Mouse (Mus musculus) hematopoietic stem cell, adult 5-6 weeks (primary cell): ENCODE data around the gene Gm3435. TPM values are rescaled to one million over a fixed set of nuclear protein-coding genes. Genes with fewer than 3 reads are reported as not detected.
A peak's percentile ranks its signal among the peaks of the same experiment; 100 is the strongest.
"Not testable (repeated sequence)": the region's sequence is repeated elsewhere in the genome, so short reads cannot be mapped to it uniquely, and the experiment has no call there.

ENCODE experiments used
- ATAC-seq, 2 experiments: fragments of 125-278 bp in 1 of 2; replicated peaks in 1 of 2; 2 replicates each; pipeline ENCODE4 v1.8.0; 2016 to 2017; ENCODE audit warnings: inconsistent platforms in 2 of 2, mild to moderate bottlenecking in 2 of 2, moderate number of reproducible peaks in 2 of 2, low read depth in 1 of 2, moderate TSS enrichment in 1 of 2; ENCODE audit not compliant: low FRiP score in 2 of 2, poor library complexity in 2 of 2, severe bottlenecking in 2 of 2, insufficient read depth in 1 of 2, low TSS enrichment in 1 of 2
- total RNA-seq: library from RNA; stranded (forward); fragments of 172-1452, 232-1000 nt; gene quantifications from 2 replicates; pipeline ENCODE4 v1.2.3, GENCODE M21; 2017

Gene Gm3435
- total RNA-seq, 1 experiment from 2014 or later = 3.0 TPM

DNA sequence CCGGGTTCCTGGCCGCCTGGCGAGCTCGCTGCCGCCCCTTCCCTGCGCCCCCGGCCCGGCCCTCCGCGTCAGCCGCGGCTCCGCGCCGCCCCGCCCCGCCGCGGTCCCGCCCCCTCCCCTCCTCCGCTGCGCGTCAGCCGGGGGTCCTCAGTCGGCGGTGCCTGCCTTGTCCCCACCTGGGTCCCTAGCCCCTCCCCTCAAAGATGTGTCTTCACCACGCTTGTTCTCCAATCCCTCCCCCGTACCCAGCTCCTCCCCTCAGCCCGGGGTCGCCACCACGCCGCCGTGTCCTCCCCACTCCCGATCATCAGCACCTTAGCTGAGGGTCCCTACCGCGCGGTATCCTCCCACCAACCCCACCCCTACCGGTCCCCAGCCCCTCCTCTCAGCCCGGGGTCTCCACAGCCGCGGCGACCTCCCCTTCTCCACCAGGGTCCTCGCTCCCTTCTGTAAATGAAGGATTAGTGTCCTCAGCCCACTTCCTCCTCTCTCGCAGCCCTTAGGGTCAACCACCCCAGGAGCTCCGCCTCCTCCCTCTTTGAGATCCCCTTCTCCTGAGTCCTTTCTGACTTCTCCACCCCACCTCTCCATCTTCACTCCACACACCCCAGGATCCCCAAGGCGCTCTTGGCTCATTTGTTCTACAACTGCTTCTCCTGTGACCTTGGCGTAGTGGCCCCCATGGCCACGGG lies 14.7 kb downstream of the Gm3435 start:
- peak; percentile 65 to 67 for ATAC-seq

DNA sequence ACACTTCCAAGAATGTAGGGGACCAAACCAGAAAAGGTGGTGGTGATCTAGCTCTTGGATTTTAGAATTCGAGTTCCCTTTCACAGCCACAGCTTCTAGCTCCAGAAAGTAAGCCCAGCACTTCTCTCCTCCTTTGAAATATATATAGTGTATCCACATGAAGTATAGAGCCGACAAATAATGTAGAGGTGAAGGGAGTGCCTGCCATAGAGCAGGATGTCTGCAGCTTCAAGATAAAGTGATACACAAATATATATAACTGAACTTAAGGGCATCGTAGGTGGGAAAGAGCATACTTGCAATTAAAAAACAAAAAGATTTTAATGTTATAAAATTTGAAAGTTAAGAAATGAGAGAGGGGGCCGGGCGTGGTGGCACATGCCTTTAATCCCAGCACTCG lies 15.5 kb downstream of the Gm3435 start:
- ATAC-seq = not testable (repeated sequence)

DNA sequence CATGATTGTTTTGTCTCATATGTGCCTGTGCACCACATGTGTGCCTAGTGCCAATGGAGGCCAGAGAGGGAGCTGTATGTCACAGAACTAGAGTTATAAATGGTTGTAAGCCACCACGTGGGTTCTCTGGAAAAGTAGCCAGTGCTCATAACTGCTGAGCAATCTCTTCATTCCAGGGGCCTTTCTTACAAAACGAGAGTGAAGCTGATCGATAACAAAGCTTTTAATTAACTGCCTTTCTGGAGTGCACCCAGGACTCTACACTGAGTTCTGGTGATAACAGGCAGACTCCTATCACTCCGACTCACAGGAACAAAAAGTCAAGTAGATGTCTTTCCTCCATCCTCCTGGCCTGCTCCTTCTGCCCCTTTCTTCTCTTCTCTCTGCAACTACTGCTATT lies 21.4 kb downstream of the Gm3435 start:
- ATAC-seq = peak in 1 of 2 experiments; percentile 50; a peak in 1 of 4 replicates

DNA sequence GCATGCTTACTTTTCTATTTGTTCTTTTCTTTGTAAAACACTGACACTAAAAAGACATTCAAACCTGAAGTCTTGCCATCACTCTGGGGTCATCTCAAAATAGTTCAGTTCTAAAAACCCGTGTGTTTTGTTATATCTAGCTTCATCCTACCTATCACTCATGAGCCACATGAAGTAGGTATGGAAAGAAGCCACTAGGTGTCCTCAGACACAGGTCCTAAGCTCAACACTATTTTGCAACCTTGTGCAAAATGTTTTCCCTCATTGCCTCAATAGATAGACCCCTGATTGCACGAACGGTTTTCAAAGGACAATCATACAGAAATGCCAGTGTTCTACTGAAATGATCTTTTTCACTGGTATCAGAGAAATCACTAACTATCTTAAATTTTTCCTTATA lies 30.5 kb downstream of the Gm3435 start:
- peak; percentile 73 to 74 for ATAC-seq

DNA sequence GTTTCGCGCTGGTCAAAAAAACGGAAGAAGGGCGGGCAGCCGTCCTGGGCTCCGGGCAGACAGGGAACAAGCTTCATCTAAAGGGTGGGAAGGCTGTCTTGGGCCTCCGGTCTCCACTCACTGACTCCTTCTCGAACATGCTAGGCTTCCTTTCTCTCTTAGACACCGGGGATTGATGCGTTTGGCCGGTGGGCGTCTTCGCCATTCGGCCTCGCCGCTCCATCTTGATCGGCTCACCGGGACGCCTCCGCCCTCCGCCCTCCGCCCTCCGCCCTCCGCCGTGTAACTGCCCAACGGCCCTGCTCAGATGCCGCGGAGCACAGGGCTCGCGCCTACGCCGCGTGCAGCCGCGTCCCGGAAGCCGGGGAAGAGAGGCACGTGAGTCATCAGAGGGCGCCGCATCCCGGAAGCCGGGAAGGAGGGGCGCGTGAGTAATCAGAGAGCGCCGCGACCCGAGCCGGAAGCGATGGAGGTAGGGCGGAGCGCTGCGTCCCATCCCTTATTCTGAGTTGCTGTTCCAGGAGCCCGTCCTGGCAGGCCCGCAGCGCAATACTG lies 31.3 kb downstream of the Gm3435 start, which contains the start of the genes Ermard, Tcte3 and Gm3448:
Gene Ermard, plus strand, starts transcription at position 34 of the 555 bp plus-strand sequence.
Gene Tcte3, minus strand, starts transcription at position 314 of the 555 bp plus-strand sequence.
Gene Gm3448, minus strand, starts transcription at position 363 of the 555 bp plus-strand sequence.
- peak; percentile 87 to 95 for ATAC-seq

DNA sequence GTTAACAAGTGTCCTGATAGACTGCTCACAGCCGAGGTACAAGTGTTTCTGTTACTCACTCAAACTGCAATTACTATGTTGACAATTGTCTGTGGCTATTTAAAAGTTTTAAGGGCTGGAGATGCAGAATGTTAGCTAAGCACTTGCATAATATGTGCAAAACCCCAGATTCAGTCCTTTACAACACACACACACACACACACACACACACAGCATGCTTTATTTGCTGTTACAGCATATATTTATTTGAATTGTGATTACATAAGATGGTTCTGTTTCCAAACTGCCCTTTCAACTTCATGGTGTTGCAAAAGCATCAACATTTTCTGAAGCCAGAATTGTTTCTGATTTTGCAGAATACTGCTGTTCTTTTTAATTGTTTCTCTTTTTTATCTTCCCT lies 40.4 kb downstream of the Gm3435 start:
- ATAC-seq = not testable (repeated sequence)

DNA sequence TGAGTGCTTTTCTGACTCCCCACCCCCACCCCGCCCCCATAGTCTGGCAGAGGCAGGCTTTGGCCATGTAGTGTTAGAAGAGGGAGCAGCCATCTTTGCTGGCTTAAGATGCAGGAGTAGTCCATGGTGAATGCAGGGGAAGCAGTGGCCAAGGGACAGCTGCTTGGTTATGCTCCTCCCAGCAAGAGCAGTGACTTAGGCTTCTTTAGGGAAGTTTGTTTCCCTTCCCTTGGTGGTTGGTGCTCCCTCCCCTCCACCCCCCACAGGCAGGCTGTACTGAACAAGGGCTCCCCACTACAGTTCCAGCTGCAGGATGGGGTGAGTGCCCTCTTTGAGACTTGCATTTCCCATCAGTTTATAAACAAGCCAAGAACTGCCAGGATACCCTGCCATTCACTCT lies 42.8 kb downstream of the Gm3435 start:
- peak; percentile 81 to 83 for ATAC-seq

DNA sequence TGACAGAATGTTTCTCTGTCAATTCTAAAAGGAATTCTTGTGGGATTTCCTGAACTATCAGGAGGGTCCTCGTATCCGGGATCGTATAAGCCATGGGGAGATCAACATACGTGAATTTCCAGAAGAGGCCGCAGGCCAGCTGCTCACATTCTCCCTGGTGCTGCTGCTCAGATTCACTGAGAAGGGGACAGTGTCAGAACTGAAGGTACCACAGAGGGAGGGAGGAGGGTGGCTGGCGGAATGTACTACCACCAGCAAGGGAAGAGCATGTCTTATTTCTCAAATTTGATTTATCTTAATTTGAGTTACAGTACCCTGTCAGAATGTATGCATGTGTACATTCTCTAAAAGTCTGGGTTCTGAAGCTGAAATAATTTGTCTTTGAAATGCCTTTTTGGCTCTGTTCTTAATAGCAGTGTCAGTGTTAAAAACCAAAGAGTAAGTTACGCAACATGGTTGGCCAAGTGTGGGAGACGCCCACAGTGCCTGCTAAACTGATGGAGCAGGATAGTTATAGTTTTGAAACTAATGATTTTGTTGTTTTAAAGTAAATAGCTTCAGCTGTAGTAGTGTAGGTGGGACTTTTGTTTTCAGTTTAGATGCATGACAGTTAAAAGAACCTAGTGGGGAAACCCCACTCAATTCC lies 43.3 kb downstream of the Gm3435 start:
- ATAC-seq = peak in 1 of 2 experiments; percentile 33; a peak in 1 of 4 replicates

DNA sequence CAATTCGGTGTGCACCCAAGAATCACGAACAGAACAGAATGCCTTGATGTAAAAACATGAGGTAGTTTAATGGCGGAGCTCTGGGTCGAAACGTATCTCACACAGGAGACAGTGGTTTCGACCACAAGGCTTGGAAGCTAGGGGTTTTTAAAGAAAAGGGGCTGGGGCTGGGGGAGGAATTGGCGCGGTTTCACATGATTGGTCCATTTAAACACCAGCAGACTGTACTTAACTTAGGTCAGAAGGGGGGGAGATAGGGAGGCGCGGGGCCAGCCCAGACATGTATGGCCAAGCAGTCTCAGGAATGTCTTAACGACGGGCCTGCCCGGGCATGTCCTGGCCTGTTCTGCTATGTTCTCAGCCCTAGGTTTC lies 43.8 kb downstream of the Gm3435 start:
- ATAC-seq = not testable (repeated sequence)

DNA sequence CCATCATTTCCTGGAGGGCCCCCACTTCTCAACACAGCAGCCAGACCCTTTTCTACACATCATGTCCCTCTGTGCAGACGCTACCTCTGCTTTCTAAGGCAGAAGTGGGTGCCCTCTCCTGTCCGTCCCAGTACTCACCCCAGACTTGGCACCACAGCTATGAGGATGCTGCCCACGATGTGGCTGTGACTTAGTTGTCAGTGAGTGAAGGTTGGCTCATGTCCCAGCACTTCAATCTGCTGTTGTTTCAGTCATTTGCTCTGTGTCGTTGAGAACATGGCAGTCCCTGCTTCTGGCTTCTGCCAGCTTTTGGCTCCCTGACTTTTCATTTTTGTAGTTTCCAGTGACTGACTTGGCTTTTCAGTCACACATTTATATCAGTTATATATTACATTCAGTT lies 45.9 kb downstream of the Gm3435 start:
- no peak for ATAC-seq

DNA sequence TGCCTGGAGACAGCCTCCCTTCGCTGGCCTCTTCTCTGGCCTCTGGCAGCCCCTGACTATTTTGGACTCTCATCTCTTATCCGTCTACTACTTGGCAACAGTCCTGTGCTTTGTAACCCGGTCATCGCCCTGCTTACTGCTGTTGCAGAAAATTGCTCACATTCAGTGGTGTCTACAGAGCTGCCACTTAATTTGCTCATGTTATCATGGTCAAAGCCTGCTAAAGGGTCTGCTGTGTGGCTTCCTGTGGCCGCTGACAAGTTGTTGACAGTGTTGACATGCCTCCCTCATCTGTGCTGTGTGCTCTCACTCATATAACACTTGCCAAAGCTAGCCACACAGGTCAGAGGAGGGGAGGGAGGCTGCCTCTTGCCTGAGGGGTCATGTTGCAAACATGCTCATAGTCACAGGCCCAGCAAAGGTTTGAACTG lies 48.2 kb downstream of the Gm3435 start:
- ATAC-seq = no peak

DNA sequence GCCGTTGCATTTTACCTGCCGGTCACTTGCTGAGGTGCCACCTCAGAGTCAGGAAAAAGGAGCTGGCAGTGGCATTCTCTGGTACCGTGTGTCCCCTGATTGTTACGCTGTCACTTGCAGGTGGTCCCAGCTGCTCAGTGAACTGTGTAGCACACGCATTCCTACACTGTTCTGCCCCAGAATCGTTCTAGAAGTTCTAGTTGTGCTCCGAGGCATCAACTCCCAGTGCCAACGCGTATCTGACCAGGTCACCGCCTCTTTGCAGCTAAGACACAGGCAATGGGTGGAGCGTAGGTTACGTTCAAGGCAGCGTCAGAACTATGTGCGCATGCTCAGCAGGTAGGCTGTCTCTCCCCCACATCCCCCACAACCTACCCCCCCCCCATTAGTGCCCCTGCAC lies 49.7 kb downstream of the Gm3435 start:
- ATAC-seq = no peak

DNA sequence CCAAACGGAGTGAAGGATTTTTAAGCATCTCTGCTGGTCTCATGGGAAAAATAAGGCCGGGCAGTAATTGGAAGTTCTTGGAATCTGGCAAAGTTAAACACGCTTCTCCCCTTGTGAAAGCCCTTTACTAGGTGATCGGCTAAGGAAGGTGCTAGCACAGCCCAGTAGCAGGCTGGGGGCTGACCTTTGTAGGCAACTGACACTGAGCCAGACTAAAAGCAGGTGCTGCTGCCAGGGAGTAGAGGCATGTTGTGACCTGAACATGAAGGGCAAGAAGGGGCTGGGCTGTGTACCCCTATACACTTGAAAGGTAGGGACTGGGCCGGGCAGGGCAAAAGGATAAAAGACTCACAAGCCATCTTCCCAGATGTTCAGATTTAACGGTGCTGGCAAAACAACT lies 50.4 kb downstream of the Gm3435 start:
- no peak for ATAC-seq

DNA sequence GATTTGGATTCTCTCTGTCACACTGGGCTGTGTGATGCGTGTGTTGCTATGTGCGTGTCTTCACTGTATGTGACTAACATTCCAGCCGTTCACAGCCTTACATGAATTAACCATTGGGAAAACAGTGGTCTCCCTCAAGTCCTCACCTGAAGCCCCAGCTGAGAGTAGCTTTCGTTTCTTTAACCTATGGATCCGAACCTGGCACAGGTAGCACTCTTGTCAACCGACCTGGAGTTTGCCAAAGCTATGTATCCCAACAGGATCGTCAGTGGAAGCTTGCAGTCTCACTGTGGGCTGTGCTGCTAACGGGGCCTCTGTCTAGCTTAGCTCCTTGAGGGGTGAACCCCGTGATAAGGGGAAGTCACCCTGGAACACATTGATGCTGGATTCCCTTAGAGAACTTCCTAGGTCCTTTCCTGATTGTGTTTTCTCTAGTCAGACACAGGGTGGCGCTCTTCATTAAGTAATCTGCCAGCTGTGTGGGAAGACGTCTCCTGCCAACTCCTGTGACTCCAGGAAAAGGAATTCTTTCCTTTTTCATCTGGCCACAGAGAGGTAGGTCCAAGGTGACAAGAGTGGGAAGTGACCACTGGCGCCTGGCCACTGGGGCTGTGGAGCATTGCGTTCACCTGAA lies 55.5 kb downstream of the Gm3435 start:
- peak; percentile 59 to 76 for ATAC-seq

DNA sequence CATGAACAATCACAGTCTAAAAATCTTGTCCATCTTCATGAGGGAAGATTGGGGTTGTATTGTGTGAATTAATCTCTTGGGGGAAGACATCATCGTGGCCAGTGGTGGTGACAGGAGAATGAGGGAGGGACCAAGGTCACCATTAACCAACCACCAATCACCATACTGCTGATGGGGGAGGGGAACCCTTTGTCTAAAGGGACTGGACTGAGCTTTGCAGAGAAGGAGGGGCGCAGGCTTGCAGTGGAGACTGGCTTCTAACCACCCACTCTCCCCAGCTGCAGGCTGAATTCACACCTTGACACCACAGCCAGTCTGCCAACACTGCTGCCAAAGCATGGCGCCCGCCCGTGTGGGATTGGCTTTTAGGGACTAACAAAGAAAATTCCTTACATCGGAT lies 56.1 kb downstream of the Gm3435 start:
- no peak for ATAC-seq

DNA sequence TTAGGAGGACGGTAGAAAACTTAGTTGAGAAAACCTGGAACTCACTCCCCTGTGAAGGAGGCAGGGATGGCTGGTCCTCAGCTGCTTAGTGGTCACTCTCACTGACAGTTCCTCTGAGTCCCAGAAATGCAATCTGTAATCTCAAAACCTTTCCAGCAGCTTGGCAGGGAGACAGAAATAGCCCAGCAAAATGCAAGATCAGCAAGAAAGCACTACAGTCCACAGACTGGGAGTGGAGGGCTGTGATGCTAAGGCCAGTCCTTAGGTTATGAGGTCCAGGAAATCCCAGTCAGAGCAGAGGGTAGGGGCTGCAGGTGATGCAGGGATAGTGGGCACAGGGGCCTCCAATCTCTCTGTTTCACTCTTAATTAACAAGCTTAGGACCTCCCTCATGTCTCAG lies 56.9 kb downstream of the Gm3435 start:
- ATAC-seq = no peak

DNA sequence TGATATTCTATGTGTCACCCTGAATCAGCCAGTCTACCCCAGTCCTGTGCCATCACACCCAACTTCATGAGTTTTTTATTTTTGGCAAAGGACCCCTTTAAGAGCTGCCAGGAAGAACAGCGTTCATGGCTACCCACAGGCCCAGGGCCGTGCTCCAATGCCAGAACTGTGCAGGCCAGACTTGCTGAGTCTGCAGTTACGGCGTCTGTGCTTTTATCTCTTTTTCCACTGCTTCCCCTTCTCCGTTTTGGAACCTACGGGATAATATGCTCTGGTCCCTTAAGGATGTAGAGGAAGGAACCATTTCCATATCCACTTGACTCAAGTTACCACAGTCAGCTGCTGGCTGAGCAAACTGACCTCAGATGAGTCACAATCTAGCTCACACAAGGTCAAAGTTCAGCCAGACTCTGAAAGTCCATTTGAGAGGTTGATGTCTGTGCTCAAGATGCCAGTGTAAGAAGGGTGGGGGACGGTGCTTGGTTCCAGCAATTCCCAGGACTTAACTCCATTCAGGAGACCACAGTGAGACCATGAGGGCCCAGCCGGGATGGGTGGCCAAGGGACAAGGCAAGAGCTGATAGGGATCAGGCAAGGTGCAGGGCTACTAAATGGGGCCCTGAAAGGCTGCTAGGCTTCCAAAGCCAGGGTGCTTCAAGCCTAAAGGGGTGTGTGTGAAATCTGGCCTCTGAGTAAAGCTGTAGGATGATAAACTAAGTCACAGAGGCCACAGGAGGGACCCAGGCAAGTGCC lies 58.2 kb downstream of the Gm3435 start:
- ATAC-seq = no peak
